Mouse (Mus musculus) lung, adult 2 months (tissue): ENCODE results near the gene Myo16.

Experiments
- CTCF ChIP-seq: fragments of 200-500 bp; IDR thresholded peaks from 2 replicates; pipeline ENCODE4 v1.5.1; 2011; ENCODE audit warnings: mild to moderate bottlenecking, low read length, control low read depth; ENCODE audit not compliant: insufficient read depth
- POLR2A ChIP-seq: fragments of 200-500 bp; IDR thresholded peaks from 2 replicates; pipeline ENCODE4 v1.6.1; 2011; ENCODE audit warnings: low read depth, mild to moderate bottlenecking, control low read depth, low read length, borderline replicate concordance; ENCODE audit errors: extremely low read depth

DNA sequence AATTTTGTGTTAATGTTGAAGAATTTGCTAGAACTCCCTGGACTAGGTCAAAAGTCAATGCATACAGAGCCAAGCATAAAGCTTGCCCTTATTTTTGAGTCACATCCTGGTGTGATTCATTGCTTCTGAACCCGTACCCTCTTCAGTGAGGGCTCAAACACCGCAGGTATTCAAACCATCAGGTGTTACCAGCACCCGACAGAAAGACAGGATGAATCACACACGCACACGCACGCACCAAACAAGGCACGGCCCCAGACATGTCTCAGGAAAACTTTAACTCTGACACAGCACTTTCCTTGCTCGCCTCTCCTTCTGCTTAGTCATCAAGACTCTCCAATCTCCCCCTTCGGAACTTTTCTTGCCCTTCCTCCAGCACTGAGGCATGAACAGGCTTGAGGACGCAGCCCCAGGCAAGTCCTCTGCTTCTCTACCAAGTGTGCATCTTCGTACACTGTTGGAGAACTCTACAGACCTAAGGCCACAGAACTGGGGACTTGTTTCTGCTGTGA is 435.8 kb downstream of the Myo16 start:
- TF ChIP-seq CTCF, result no peak
- no peak for TF ChIP-seq POLR2A
